Mouse (Mus musculus): Measurements from ENCODE around the gene Gm10282. TPM values are rescaled to one million over a fixed set of nuclear protein-coding genes. Genes with fewer than 3 reads are reported as not detected.

Gm10282 gene
- total RNA-seq, 2 experiments from 2014 or later, result 9.7 TPM

GRCm38 (mm10) chr8:72302986-72303612, 2.0 kb downstream of the Gm10282 start:
- DNase-seq, result peak in 1 of 2 experiments; percentile 21
- intact Hi-C loops (cut with DNase I), result loop anchor here (5.0 kb wide), 1 partner anchor 36 kb away; no protein-coding TSS in a partner anchor

- DNase-seq, result no peak
- intact Hi-C loops (cut with DNase I), result loop anchor here (5.0 kb wide), 1 partner anchor 34 kb away; no protein-coding TSS in a partner anchor
Measured at GRCm38 (mm10) chr8:72301497-72301896, 3.6 kb downstream of the Gm10282 start.

- intact Hi-C loops (cut with DNase I), result loop anchor here (5.0 kb wide), 1 partner anchor 34 kb away; no protein-coding TSS in a partner anchor
- no peak for DNase-seq
Measured at GRCm38 (mm10) chr8:72300654-72301400, 4.2 kb downstream of the Gm10282 start.

- DNase-seq, result no peak
- intact Hi-C loops (cut with DNase I), result no loop called here
Measured at GRCm38 (mm10) chr8:72298928-72299327, 6.1 kb downstream of the Gm10282 start.

- intact Hi-C loops (cut with DNase I), result no loop called here
- DNase-seq, result no peak
Measured at GRCm38 (mm10) chr8:72296561-72296960, 8.5 kb downstream of the Gm10282 start.

- intact Hi-C loops (cut with DNase I), result loop anchor here (1.0 kb wide), 1 partner anchor 24 kb away; the partner anchor contains the start of gene Klf2
- peak; percentile 94 for DNase-seq
Measured at GRCm38 (mm10) chr8:72295679-72296078, 9.4 kb downstream of the Gm10282 start.

- DNase-seq, result no peak
- intact Hi-C loops (cut with DNase I), result loop anchor here (1.0 kb wide), 1 partner anchor 24 kb away; the partner anchor contains the start of gene Klf2
Measured at GRCm38 (mm10) chr8:72295125-72295524, 9.9 kb downstream of the Gm10282 start.

- DNase-seq, result no peak
- intact Hi-C loops (cut with DNase I), result no loop called here
Measured at GRCm38 (mm10) chr8:72293309-72293708, 11.8 kb downstream of the Gm10282 start.

- no peak for DNase-seq
- intact Hi-C loops (cut with DNase I), result no loop called here
Measured at GRCm38 (mm10) chr8:72291104-72291503, 14.0 kb downstream of the Gm10282 start.

- intact Hi-C loops (cut with DNase I), result no loop called here
- no peak for DNase-seq
Measured at GRCm38 (mm10) chr8:72289051-72289450, 16.0 kb downstream of the Gm10282 start.

GRCm38 (mm10) chr8:72285285-72285684, 19.8 kb downstream of the Gm10282 start:
- intact Hi-C loops (cut with DNase I), result no loop called here
- DNase-seq, result no peak

GRCm38 (mm10) chr8:72281634-72282033, 23.4 kb downstream of the Gm10282 start:
- DNase-seq, result peak; percentile 55 to 57
- intact Hi-C loops (cut with DNase I), result no loop called here

- intact Hi-C loops (cut with DNase I), result no loop called here
- no peak for DNase-seq
Measured at GRCm38 (mm10) chr8:72279151-72279550, 25.9 kb downstream of the Gm10282 start.

- no peak for DNase-seq
- intact Hi-C loops (cut with DNase I), result no loop called here
Measured at GRCm38 (mm10) chr8:72277244-72277643, 27.8 kb downstream of the Gm10282 start.

- DNase-seq, result no peak
- intact Hi-C loops (cut with DNase I), result no loop called here
Measured at GRCm38 (mm10) chr8:72273807-72274206, 31.3 kb downstream of the Gm10282 start.

- intact Hi-C loops (cut with DNase I), result no loop called here
- no peak for DNase-seq
Measured at GRCm38 (mm10) chr8:72273111-72273770, 31.8 kb downstream of the Gm10282 start.

GRCm38 (mm10) chr8:72272361-72272760, 32.7 kb downstream of the Gm10282 start:
- intact Hi-C loops (cut with DNase I), result no loop called here
- DNase-seq, result peak; percentile 79 to 80

GRCm38 (mm10) chr8:72271691-72272090, 33.4 kb downstream of the Gm10282 start:
- intact Hi-C loops (cut with DNase I), result no loop called here

GRCm38 (mm10) chr8:72271051-72271660, 33.9 kb downstream of the Gm10282 start:
- intact Hi-C loops (cut with DNase I), result no loop called here
- DNase-seq, result no peak

More at GRCm38 (mm10) chr8:72271691-72272090, 33.4 kb downstream of the Gm10282 start:
- no peak for DNase-seq

- intact Hi-C loops (cut with DNase I), result no loop called here
- no peak for DNase-seq
Measured at GRCm38 (mm10) chr8:72270606-72271005, 34.5 kb downstream of the Gm10282 start.

All from heart, postnatal 14 days (tissue).